Mouse (Mus musculus) heart, postnatal 0 days (tissue): ENCODE measurements around the gene Saysd1. TPM values are rescaled to one million over a fixed set of nuclear protein-coding genes. Genes with fewer than 3 reads are reported as not detected.

Experiments
- ATAC-seq: fragments of 200-750 bp; cut with Nextera tagmentation; 2 replicates; pipeline ENCODE4 v1.8.0; 2017; ENCODE audit warnings: low read depth, moderate number of reproducible peaks, moderate library complexity; ENCODE audit not compliant: insufficient read depth
- DNase-seq: peaks from one replicate; pipeline ENCODE4 v3.0.0-alpha.2; 2016; ENCODE audit warnings: low spot score
- H3K27ac ChIP-seq: fragments of 300-500 bp; sonication (generic); 2 replicates; pipeline ENCODE4 v1.5.1; 2014; ENCODE audit warnings: low read depth, mild to moderate bottlenecking
- H3K27me3 ChIP-seq: fragments of 300-500 bp; sonication (generic); 2 replicates; pipeline ENCODE4 v1.6.1; 2014; ENCODE audit warnings: low read length, mixed read lengths; ENCODE audit not compliant: control insufficient read depth, insufficient read depth
- H3K36me3 ChIP-seq: fragments of 300-500 bp; sonication (generic); replicated peaks from 2 replicates; pipeline ENCODE4 v1.6.1; 2014; ENCODE audit warnings: low read length, mixed read lengths; ENCODE audit not compliant: control insufficient read depth, insufficient read depth
- H3K4me1 ChIP-seq: fragments of 300-500 bp; sonication (generic); 2 replicates; pipeline ENCODE4 v1.6.1; 2014; ENCODE audit warnings: antibody characterized with exemption; ENCODE audit not compliant: control insufficient read depth, insufficient read depth
- H3K4me2 ChIP-seq: fragments of 300-500 bp; sonication (generic); 2 replicates; pipeline ENCODE4 v1.6.1; 2014; ENCODE audit warnings: low read depth, mild to moderate bottlenecking, low read length, moderate library complexity
- H3K4me3 ChIP-seq: fragments of 300-500 bp; sonication (generic); 2 replicates; pipeline ENCODE4 v1.5.1; 2014; ENCODE audit warnings: low read depth, low read length
- H3K9ac ChIP-seq: fragments of 300-500 bp; sonication (generic); replicated peaks from 2 replicates; pipeline ENCODE4 v1.6.1; 2014; ENCODE audit warnings: low read depth, low read length, mixed read lengths
- H3K9me3 ChIP-seq: fragments of 300-500 bp; sonication (generic); replicated peaks from 2 replicates; pipeline ENCODE4 v1.6.1; 2016; ENCODE audit warnings: low read length; ENCODE audit not compliant: control insufficient read depth
- CTCF ChIP-seq: IDR thresholded peaks from 2 replicates; pipeline ENCODE4 v1.5.1; 2016; ENCODE audit warnings: antibody characterized with exemption, control low read depth, low read depth
- EP300 ChIP-seq: IDR thresholded peaks from 2 replicates; pipeline ENCODE4 v1.6.1; 2016; ENCODE audit warnings: antibody characterized with exemption, low read depth
- WGBS: fragments of 180-500 bp; shearing (Covaris S2); extraction: QIAGEN DNeasy Blood & Tissue Kit; methylation state at CpG from one replicate; pipeline ENCODE4 v1.1.7; 2014; 5-methylcytosine and 5-hydroxymethylcytosine counted together
- polyA plus RNA-seq: library from polyadenylated mRNA; unstranded; fragments of >200 nt; fragmentation: Nextera tagmentation; extraction: Ambion mirVana; gene quantifications from 2 replicates; pipeline ENCODE4 v1.2.1, GENCODE M21; 2015
- total RNA-seq: library from RNA; depleted of rRNA; stranded (reverse); fragments of >200 nt; gene quantifications from 2 replicates; pipeline ENCODE4 v1.2.3, GENCODE M21; 2014; ENCODE audit warnings: low replicate concordance

Saysd1 gene
- total and polyA plus RNA-seq, 2 experiments from 2014 or later = 10.8 to 12.6 TPM

- Histone ChIP-seq H3K36me3 (no peaks in the 10 kb centered on the region), H3K27ac (no peak overlapping the region), H3K4me1 (peaks cover 6% of the 10 kb centered on the region; the same call in 1 of the 2 replicates), H3K9ac (no peak overlapping the region), H3K9me3 (no peaks in the 10 kb centered on the region), H3K27me3 (no peaks in the 10 kb centered on the region), H3K4me2 (no peak overlapping the region), H3K4me3 (no peak overlapping the region)
- ATAC-seq (no peak), DNase-seq (no peak)
- TF ChIP-seq EP300 = no peak
- 30% methylated on average over 6 of the region's 6 CpGs for WGBS
Observed at GRCm38 (mm10) chr14:20162686-20163085, 24.4 kb upstream of the Saysd1 start.

GRCm38 (mm10) chr14:20158727-20159681 is 20.7 kb upstream of the Saysd1 start:
- Histone ChIP-seq H3K4me1 (no peaks in the 10 kb centered on the region), H3K27ac (no peak overlapping the region), H3K4me3 (no peak overlapping the region), H3K36me3 (no peaks in the 10 kb centered on the region), H3K27me3 (peaks cover 4% of the 10 kb centered on the region; the same call in 1 of the 2 replicates), H3K4me2 (no peak overlapping the region), H3K9ac (no peak overlapping the region), H3K9me3 (no peaks in the 10 kb centered on the region)
- 63% methylated on average over 8 of the region's 8 CpGs for WGBS
- TF ChIP-seq EP300 = no peak
- no peak for TF ChIP-seq CTCF
- ATAC-seq = peak; percentile 14; the same call in 1 of the 2 replicates
- no peak for DNase-seq

- WGBS = 70% methylated on average over 10 of the region's 10 CpGs
- no peak for TF ChIP-seq CTCF
- no peak for TF ChIP-seq EP300
- no peaks in the 10 kb centered on the region for H3K4me1 ChIP-seq
- ATAC-seq = no peak
- H3K4me2 ChIP-seq = no peak overlapping the region
- H3K27me3 ChIP-seq = peaks cover 4% of the 10 kb centered on the region; the same call in 1 of the 2 replicates
- DNase-seq = no peak
- H3K36me3 ChIP-seq = no peaks in the 10 kb centered on the region
- no peak overlapping the region for H3K27ac ChIP-seq
- H3K9me3 ChIP-seq = no peaks in the 10 kb centered on the region
- no peak overlapping the region for H3K9ac ChIP-seq
- H3K4me3 ChIP-seq = no peak overlapping the region
Observed at GRCm38 (mm10) chr14:20157595-20157994, 19.3 kb upstream of the Saysd1 start.

GRCm38 (mm10) chr14:20155718-20156117 is 17.4 kb upstream of the Saysd1 start:
- Histone ChIP-seq H3K27me3 (peaks cover 4% of the 10 kb centered on the region; the same call in 1 of the 2 replicates), H3K4me3 (no peak overlapping the region), H3K4me2 (no peak overlapping the region), H3K36me3 (no peaks in the 10 kb centered on the region), H3K27ac (no peak overlapping the region), H3K4me1 (no peaks in the 10 kb centered on the region), H3K9me3 (no peaks in the 10 kb centered on the region), H3K9ac (no peak overlapping the region)
- ATAC-seq (no peak), DNase-seq (no peak)
- WGBS = 57% methylated on average over 10 of the region's 10 CpGs
- TF ChIP-seq CTCF = no peak
- TF ChIP-seq EP300 = no peak

GRCm38 (mm10) chr14:20154937-20155336 is 16.6 kb upstream of the Saysd1 start:
- TF ChIP-seq EP300 (no peak), CTCF (no peak)
- 78% methylated on average over 4 of the region's 4 CpGs for WGBS
- H3K9ac ChIP-seq = no peak overlapping the region

More at GRCm38 (mm10) chr14:20154937-20155336, 16.6 kb upstream of the Saysd1 start:
- ATAC-seq = no peak
- H3K27ac ChIP-seq = no peak overlapping the region
- H3K36me3 ChIP-seq = no peaks in the 10 kb centered on the region
- DNase-seq = no peak
- H3K27me3 ChIP-seq = peaks cover 4% of the 10 kb centered on the region; the same call in 1 of the 2 replicates
- no peak overlapping the region for H3K4me3 ChIP-seq
- H3K4me2 ChIP-seq = no peak overlapping the region
- no peaks in the 10 kb centered on the region for H3K9me3 ChIP-seq
- no peaks in the 10 kb centered on the region for H3K4me1 ChIP-seq
